Mouse (Mus musculus) heart, adult 11 months (tissue): Measurements from ENCODE around the gene Hyou1.
"Not testable (repeated sequence)": the region's sequence is repeated elsewhere in the genome, so short reads cannot be mapped to it uniquely, and the experiment has no call there.

ENCODE experiments used
- DNase-seq: peaks from one replicate; pipeline ENCODE4 v3.0.0; 2022

The Hyou1 gene

GRCm38 (mm10) chr9:44352337-44352736, 27.0 kb upstream of the Hyou1 start:
- no peak for DNase-seq

- peak; percentile 85 for DNase-seq
Measured at GRCm38 (mm10) chr9:44353142-44353541, 26.1 kb upstream of the Hyou1 start.

- DNase-seq, result no peak
Measured at GRCm38 (mm10) chr9:44357207-44357606, 22.1 kb upstream of the Hyou1 start.

DNA sequence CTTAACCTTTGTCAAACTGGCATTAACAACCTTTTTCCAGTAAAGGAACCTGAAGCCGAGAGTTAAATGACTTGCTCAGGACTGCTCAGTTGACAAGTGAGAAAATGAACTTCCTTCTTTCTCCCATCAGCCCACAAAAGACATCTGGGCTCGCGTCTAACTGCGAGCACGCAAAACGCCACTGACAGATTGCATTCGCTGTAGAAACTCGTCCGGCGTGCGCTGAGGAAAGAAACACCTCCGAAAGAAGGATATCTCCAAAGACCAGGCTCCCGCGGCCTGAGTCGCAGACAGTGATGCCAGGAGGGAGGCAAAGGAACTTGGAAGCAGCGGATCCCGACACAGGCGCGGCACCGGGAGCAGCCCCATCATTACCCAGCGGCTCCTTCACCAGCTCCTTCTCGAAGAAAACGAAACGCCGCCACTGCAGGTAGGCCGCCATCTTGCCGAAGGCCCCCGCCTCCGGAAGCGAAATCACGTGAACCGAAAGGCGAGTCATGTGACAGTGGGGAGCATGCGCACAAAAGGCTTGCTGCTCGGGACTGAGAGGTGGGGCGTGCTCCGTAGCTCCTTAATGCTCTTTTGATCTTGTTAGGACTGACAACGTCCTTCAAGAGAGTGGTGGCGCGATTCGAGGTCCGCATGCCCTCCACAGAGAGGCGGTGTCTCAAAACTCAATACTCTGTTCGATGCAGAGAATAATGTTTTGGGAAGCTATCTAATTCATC, 17.9 kb upstream of the Hyou1 start, which contains the start of gene Vps11:
Vps11 (minus strand) TSS at position 481 of the 728 bp plus-strand sequence.
- peak; percentile 99 for DNase-seq

DNA sequence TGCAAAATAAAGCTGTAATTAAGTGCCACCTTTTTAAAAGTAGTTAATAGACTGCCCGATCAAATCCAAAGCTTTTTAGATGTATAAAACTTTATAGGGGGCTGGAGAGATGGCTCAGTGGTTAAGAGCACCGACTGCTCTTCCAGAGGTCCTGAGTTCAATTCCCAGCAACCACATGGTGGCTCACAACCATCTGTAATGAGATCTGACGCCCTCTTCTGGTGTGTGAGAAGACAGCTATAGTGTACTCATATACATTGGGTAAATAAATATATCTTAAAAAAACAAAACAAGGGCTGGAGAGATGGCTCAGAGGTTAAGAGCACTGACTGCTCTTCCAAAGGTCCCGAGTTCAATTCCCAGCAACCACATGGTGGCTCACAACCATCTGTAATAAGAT, 17.4 kb upstream of the Hyou1 start:
- DNase-seq, result not testable (repeated sequence)

GRCm38 (mm10) chr9:44364480-44364879, 14.8 kb upstream of the Hyou1 start:
- DNase-seq, result no peak

DNA sequence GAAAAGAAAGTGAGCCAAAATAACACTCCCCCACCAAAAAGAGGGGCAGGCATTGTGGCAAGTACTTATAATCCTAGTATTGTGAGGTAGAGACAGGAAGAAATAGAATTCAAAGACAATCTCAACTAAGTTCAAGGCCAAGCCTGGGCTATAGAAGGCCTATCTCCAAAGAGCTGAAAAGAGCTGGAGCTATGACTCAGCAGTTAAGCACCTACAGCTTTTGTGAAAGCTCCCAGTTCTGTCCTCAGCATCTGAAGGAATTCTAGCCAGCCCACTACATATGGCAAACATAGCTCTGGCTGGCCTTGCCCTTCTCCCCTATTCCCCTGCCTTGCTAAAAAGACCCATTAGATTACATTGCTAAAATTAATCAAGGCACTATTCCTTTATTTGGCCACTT, 5.9 kb upstream of the Hyou1 start:
- DNase-seq, result no peak

DNA sequence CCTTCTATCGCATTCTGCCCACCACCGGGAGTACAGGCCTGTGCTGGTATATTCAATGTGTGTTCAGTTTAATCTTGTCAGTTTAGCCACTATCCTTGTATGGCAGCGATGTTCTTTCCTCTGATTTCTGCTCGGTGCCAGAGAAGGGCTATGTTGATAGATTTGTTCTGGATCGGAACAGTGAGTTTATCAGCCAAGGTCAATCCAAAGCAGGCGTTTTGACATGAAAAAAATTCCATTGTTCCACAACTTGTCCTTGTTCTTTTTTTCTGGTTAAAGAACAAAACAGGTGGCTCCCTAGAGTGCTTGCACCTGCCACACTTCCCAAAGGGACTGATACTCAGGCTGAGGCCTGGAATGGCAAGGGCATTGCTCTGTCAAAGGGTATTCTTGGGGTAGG, 3.1 kb upstream of the Hyou1 start:
- no peak for DNase-seq

DNA sequence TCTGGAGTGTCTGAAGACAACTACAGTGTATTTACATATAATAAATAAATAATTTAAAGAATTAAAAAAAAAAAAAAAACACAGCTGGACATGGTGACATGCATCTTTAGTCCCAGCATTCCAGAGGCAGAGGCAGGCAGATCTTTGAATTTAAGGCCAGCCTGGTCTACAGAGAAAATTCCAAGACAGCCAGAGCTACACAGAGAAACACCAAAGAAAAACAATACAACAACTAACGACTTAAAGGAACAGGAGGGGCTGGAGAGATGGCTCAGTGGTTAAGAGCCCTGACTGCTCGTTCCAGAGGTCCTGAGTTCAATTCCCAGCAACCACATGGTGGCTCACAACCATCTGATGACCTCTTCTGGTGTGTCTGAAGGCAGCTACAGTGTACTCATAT, 2.0 kb upstream of the Hyou1 start:
- peak; percentile 61 for DNase-seq

GRCm38 (mm10) chr9:44378153-44378730, 1.0 kb upstream of the Hyou1 start:
- DNase-seq, result no peak

DNA sequence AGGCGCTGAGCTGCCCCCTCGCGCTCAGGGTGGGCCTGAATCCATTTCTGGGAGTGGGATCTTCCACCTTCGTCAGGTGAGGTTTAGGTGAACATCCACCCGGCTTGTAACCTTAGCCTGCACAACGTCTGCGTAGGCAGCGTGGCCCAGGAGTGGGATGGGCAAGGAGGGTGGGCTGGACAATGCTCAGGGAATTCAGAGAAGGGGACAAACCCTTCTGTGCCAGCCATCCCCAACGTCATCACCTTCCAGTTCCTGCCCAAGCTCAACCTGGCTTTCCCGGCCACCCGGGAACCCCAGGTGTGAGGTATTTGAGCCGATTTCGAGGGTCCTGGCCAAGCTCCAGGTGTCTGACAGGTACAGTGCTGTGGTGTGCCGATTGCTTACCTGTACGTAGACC, 572 bp downstream of the Hyou1 start:
- no peak for DNase-seq

DNA sequence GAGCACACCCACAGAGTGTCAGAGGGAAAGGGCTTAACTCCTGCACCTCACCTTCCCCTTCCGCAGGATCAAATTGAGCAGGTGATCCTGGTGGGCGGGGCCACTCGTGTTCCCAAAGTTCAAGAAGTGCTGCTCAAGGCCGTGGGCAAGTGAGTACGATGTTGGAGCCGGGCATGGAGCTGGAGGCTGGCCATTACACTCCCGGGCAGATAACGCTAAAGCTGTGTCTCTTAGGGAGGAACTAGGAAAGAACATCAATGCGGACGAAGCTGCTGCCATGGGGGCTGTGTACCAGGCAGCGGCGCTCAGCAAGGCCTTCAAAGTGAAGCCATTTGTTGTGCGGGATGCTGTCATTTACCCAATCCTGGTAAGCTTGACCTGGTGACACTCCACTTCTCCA, 5.3 kb downstream of the Hyou1 start:
- DNase-seq, result peak; percentile 74

GRCm38 (mm10) chr9:44387221-44387620, 7.9 kb downstream of the Hyou1 start:
- peak; percentile 80 for DNase-seq

- DNase-seq, result peak; percentile 92
Measured at GRCm38 (mm10) chr9:44389273-44389672, 10.0 kb downstream of the Hyou1 start.

GRCm38 (mm10) chr9:44391466-44391865, 12.2 kb downstream of the Hyou1 start:
- DNase-seq, result peak; percentile 93

DNA sequence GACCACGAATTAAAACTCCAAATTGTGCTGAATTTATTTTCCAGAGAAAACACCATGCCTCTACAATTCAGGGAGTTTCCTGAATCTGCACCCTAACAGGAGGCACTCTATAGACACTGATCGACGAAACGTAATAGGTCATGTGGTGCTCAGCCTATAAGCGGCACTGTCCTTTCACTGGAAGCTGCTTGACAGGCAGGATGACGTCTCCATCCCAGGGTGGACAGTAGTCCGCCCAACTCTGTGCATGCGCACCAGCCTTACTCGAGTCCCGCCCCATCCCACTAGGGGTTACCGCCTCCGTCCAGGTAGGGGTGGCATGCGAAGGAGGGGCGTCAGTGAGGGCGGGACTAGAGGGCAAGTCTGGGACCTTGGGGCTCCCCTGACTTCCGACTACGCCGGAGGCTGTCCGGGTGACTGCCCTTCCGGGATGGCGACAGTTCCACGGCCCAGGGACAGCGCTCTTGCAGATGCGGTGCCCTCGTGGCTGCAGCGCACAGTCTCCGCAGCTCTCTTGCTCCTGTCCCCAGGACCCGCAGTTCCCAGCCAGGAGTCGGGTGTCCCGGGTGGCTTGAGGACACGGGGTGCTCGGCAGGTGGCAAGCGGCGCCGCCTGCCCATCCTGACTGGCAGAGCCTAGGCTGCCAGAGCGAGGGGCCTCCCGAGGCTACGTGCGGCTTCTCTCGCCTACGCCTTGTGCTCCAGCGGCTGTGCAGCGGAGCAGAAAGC, 17.6 kb downstream of the Hyou1 start, which contains the start of gene Slc37a4:
Slc37a4 (plus strand) TSS at position 169 of the 728 bp plus-strand sequence.
- peak; percentile 100 for DNase-seq

DNA sequence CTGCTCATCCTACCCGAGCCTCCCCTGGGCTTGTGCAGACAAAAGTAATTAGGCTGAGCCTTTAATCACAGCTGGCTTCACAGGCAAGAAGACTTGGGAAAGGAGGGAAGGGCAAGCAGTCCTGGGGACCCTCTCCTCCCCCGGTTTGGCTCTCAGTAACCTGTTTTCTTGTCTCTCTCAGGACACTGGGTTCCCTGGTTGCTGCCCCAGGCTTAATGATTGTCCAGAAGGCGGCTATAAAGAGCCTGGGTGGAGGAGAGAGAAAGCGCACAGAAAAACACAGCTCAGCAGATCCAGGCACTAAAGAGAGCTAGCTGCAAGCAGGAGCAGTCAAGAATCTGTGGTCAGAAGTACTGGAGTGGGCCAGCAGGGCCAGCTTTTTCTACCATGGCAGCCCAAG, 18.8 kb downstream of the Hyou1 start:
- DNase-seq, result peak; percentile 90

- DNase-seq, result peak; percentile 92
Measured at GRCm38 (mm10) chr9:44398551-44398950, 19.3 kb downstream of the Hyou1 start.

DNA sequence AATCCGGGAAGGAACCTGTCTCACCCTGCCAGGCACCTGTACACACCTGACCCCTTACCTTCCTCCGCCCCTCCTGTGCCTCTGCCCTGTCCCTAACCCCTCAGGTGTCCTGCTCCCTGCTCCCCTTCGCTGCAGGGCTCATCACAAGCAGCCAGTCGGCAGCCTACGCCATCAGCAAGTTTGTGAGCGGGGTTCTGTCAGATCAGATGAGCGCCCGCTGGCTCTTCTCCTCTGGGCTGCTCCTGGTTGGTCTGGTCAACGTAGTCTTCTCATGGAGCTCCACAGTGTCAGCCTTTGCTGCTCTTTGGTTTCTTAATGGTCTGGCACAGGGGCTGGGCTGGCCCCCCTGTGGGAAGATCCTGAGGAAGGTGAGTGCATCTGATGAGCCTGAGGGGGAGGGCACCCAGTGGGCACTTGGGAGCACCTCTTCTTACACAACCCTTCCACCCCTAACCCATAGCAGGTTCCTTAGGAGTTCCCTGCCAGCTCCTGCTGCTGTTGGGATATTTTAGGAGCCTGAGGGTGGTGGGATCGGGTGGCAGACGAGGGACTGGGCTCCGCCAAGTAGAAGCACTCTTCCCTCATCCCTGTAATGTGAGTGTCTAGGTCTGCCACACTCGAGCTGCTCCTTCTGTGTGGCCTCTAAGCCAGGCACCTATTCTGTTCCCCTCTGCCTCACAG, 20.0 kb downstream of the Hyou1 start:
- DNase-seq, result peak; percentile 93

GRCm38 (mm10) chr9:44399795-44400114, 20.5 kb downstream of the Hyou1 start:
- DNase-seq, result peak; percentile 94

GRCm38 (mm10) chr9:44401081-44401480, 21.8 kb downstream of the Hyou1 start:
- DNase-seq, result peak; percentile 97

GRCm38 (mm10) chr9:44405011-44405410, 25.7 kb downstream of the Hyou1 start:
- DNase-seq, result peak; percentile 89
